Mouse (Mus musculus): ENCODE results near the gene Aplf. TPM values are rescaled to one million over a fixed set of nuclear protein-coding genes. Genes with fewer than 3 reads are reported as not detected.

Aplf gene
- 12.9 and 13.0 TPM in 2 replicates for polyA plus RNA-seq (2016; fragmentation: Nextera tagmentation; extraction: Ambion mirVana)

DNA sequence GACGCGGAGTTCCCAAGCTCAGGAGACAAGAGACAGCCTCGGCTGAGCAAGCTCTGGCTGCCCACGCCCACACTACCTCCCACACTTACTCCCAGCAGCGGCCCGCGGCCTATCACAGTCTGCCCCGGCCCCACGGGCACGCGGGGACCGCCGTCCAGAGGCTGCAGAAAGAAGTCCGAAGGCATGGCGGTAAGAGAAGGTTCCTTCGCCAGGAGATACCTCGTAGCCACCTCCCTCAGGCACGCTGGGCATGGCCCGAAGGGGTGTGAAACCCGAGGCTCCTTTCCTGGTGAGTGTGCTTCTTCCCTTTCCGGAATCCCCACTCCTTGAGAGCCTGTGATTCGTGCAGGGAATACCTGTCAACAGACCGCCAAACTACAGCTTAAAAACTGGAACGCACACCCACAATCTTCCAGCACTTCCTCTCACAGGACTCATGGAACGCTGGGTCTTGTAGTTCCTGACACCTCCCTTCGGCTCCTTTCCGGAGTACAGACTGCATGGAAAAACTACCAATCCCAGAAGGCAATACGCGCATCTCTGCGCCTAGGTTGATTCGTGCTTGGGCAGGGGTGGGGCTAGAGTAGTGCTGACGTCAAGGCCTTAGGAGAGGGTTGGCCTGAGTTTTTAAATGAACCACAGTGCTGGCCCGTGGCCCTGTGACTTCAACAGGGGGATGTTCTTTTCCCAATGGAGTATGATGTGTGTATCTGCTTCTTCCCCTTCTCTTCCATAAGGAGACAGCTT lies at the start of gene Aplf:
Aplf (minus strand) TSS at position 423 of the 747 bp plus-strand sequence.
- H3K9me3 ChIP-seq, result no peaks in the 10 kb centered on the region
- H3K27ac ChIP-seq, result peak within 1 kb of the TSS; percentile 83
- under 1% methylated on average over 33 of the region's 33 CpGs for WGBS
- H3K4me1 ChIP-seq, result peaks cover 37% of the 10 kb centered on the region
- H3K36me3 ChIP-seq (replicated peaks), result no peaks in the 10 kb centered on the region
- peak; percentile 91 for DNase-seq (ENCODE audit: extremely low spot score, low spot score)
- H3K27me3 ChIP-seq (ENCODE audit: poor library complexity, severe bottlenecking), result no peaks in the 10 kb centered on the region
- H3K4me3 ChIP-seq, result peak within 1 kb of the TSS; percentile 72

DNA sequence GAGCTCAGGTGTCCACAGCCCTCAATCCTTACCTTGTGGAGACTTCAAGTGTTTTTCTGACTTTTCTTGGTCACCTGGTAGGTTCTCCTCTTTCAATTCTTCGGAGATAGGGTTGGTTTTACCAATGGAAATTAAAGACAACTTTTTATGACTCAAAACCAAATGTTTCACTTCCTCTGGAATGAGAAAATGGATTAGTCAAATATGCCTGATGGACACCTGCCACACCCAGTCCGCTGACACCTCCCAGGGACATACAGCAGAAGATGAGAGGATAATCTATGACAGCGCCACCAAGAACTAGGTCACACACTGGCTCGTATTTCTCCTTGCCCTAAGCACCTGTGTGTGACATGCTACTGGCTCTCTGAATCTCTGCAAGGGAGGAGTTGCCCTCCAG lies 42.1 kb upstream of the Aplf start:
- Histone ChIP-seq H3K4me1 (no peaks in the 10 kb centered on the region), H3K9me3 (no peaks in the 10 kb centered on the region), H3K27ac (no peak overlapping the region), H3K36me3 (replicated peaks) (no peaks in the 10 kb centered on the region), H3K27me3 (ENCODE audit: poor library complexity, severe bottlenecking) (no peaks in the 10 kb centered on the region), H3K4me3 (no peak overlapping the region)
- WGBS, result 82% methylated on average over 4 of the region's 4 CpGs
- no peak for DNase-seq (ENCODE audit: extremely low spot score, low spot score)

DNA sequence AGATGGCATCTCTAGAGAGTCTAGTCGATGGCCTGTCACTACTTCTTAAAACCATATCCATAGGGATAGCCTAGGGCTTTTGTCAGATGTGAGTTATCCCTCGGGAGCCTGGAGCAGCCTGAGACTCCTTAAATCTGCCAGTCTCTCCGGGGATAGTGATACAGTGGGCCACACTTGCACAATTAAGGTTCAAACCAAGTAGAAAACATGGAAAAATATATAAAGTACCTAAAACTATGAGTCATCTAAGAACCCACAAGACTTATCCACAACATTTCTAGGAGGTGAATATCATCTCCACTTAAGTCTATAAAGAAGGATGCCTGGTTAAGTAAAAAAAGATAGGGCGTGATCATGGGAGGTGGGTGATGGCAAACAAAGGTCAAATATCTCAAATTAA lies 40.3 kb upstream of the Aplf start:
- 83% methylated on average over 4 of the region's 4 CpGs for WGBS
- DNase-seq (ENCODE audit: extremely low spot score, low spot score), result no peak
- no peak overlapping the region for H3K4me3 ChIP-seq

DNA sequence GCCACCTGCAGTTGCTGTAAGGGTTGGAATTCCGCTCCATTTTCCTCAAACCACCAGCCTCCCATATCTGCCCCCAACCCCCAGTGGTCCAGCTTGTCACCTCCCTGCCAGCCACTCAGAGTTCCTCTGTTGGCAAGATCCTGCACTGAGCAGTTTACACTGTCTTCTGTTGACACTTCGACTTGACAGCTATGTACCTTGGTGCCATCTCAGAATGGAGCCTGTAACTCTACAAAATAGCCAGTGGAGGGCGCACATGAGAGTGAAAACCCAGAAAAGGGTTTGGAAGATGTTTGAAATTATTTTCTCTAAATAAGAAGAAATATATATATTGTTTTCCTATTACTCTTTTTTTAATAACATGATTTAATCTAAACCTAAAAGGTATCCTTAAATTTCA lies 34.3 kb upstream of the Aplf start:
- Histone ChIP-seq H3K27me3 (ENCODE audit: poor library complexity, severe bottlenecking) (no peaks in the 10 kb centered on the region), H3K4me3 (no peak overlapping the region), H3K4me1 (no peaks in the 10 kb centered on the region), H3K27ac (no peak overlapping the region), H3K36me3 (replicated peaks) (no peaks in the 10 kb centered on the region), H3K9me3 (no peaks in the 10 kb centered on the region)
- WGBS, result 41% methylated on average over 3 of the region's 3 CpGs
- no peak for DNase-seq (ENCODE audit: extremely low spot score, low spot score)

More for the DNA sequence above, 40.3 kb upstream of the Aplf start:
- H3K27me3 ChIP-seq (ENCODE audit: poor library complexity, severe bottlenecking), result no peaks in the 10 kb centered on the region
- H3K36me3 ChIP-seq (replicated peaks), result no peaks in the 10 kb centered on the region
- no peak overlapping the region for H3K27ac ChIP-seq
- H3K9me3 ChIP-seq, result no peaks in the 10 kb centered on the region
- no peaks in the 10 kb centered on the region for H3K4me1 ChIP-seq

DNA sequence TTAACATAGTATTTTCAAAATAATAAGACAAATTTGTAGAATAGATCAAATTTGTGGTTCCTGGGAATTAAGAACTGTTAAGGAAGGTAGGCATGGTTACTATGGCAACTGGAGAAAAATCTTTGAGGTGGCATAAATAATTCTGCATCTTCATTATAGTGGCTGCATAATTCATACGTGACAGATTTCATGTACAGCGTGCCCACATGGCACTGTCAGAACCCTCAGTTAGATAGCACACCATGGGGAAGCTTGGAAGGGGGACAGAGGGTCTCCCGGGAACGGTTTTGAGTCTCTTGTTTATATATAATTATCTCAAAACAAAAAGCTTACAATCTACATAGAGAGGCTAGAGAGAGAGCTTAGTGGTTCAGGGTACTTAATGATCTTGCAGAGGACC lies 24.6 kb upstream of the Aplf start:
- Histone ChIP-seq H3K4me1 (peaks cover 7% of the 10 kb centered on the region; the same call in 1 of the 2 replicates), H3K4me3 (no peak overlapping the region), H3K9me3 (peaks cover 4% of the 10 kb centered on the region), H3K36me3 (replicated peaks) (no peaks in the 10 kb centered on the region), H3K27ac (no peak overlapping the region), H3K27me3 (ENCODE audit: poor library complexity, severe bottlenecking) (no peaks in the 10 kb centered on the region)
- no peak for DNase-seq (ENCODE audit: extremely low spot score, low spot score)
- 93% methylated on average over 4 of the region's 4 CpGs for WGBS

DNA sequence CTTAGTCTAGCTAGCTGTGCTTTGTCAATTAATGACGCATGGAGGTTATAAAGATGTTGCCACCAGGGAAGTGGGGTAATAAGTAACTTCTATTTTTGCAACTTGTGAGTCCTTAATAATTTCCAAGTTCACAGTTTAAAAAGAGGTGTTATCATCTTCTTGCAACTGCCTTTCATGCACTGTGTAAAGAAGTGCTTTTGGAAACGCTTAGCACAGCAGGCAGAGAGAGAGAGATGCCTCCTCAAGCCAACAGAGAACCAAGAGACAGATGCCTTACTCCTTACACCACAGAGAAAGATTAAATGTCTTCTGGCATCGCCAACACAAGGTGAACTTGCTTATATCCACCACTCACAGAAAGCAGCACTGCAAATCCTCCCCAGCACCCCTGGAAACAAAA lies 24.0 kb upstream of the Aplf start:
- H3K9me3 ChIP-seq, result peaks cover 4% of the 10 kb centered on the region
- DNase-seq (ENCODE audit: extremely low spot score, low spot score), result no peak
- H3K4me1 ChIP-seq, result peaks cover 7% of the 10 kb centered on the region; the same call in 1 of the 2 replicates
- no peak overlapping the region for H3K27ac ChIP-seq
- H3K4me3 ChIP-seq, result no peak overlapping the region
- H3K27me3 ChIP-seq (ENCODE audit: poor library complexity, severe bottlenecking), result no peaks in the 10 kb centered on the region
- no peaks in the 10 kb centered on the region for H3K36me3 ChIP-seq (replicated peaks)
- WGBS, result 88% methylated on average over 3 of the region's 3 CpGs

DNA sequence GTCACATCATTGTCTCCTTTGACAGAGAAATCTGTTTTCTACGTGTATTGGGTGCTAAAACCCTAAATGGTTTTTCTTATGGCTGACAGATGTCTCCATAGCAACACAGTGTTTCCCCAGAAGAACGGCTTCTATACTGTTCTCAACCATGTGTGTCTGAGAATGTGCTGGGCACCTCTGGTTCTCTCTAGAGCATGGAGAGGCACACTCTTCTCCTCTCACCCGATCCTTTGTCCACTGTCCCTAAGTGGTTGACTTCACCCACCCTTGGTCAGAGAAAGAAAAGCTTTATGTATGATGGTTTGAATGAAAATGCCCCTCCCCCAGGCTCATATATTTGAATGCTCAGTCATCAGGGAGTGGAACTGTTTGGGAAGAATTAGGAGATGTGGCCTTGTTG lies 8.4 kb upstream of the Aplf start:
- H3K9me3 ChIP-seq, result 0 out of 2 replicates have a peak, but pooled peaks cover 3% of the 10 kb centered on the region
- H3K4me1 ChIP-seq, result peaks cover 5% of the 10 kb centered on the region; the same call in 1 of the 2 replicates
- H3K27ac ChIP-seq, result no peak overlapping the region
- no peak overlapping the region for H3K4me3 ChIP-seq
- DNase-seq (ENCODE audit: extremely low spot score, low spot score), result no peak
- 67% methylated on average over 3 of the region's 3 CpGs for WGBS
- H3K36me3 ChIP-seq (replicated peaks), result no peaks in the 10 kb centered on the region
- no peaks in the 10 kb centered on the region for H3K27me3 ChIP-seq (ENCODE audit: poor library complexity, severe bottlenecking)

DNA sequence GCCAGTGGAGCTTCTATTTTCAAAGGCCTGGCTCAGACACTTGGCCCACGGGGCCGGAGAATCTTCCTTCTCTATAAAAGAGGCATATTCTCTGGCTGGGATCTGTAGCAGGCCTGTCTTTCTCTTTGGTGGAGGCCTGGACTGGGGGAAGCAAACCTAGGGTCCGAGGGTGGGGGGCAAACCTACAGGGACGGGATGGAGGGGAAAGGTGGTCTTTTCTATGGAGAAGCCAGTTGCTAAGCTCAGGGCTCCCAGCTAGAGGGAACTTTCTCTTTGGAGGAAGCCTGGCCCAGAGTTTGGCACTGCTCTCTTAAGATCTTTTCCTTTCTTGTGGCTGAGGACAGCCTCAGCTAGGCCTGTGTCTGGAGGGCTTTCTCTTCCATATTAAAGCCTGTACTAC lies 668 bp upstream of the Aplf start:
- Histone ChIP-seq H3K27ac (peak overlapping the region; percentile 83), H3K36me3 (replicated peaks) (no peaks in the 10 kb centered on the region), H3K9me3 (no peaks in the 10 kb centered on the region), H3K4me3 (peak overlapping the region; percentile 72), H3K4me1 (peaks cover 34% of the 10 kb centered on the region), H3K27me3 (ENCODE audit: poor library complexity, severe bottlenecking) (no peaks in the 10 kb centered on the region)
- WGBS, result 55% methylated on average over 4 of the region's 4 CpGs
- DNase-seq (ENCODE audit: extremely low spot score, low spot score), result no peak

DNA sequence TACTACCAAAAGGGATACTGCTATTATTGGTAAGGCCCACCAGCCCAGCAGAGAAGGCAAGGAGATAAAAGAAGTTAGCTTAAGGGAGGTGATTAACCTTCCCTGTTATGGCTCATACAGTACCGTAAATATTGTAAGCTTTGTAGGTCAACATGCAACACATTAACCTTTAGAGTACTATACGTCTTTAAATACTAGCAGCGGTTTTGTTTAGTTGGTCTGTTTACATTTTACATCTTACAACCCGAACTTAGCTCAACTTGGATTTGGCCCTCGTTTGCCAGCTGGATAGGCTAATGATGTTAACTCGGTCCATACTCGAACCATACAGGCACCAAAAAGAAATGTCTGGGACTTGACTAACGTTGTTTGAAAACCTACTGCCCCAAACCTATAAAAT lies 640 bp downstream of the Aplf start:
- Histone ChIP-seq H3K36me3 (replicated peaks) (peaks cover 4% of the 10 kb centered on the region; the same call in 1 of the 2 replicates), H3K9me3 (no peaks in the 10 kb centered on the region), H3K4me1 (peaks cover 37% of the 10 kb centered on the region), H3K27me3 (ENCODE audit: poor library complexity, severe bottlenecking) (no peaks in the 10 kb centered on the region), H3K4me3 (peak overlapping the region; percentile 72), H3K27ac (peak overlapping the region; percentile 80)
- no peak for DNase-seq (ENCODE audit: extremely low spot score, low spot score)
- WGBS, result 17% methylated on average over 8 of the region's 8 CpGs

DNA sequence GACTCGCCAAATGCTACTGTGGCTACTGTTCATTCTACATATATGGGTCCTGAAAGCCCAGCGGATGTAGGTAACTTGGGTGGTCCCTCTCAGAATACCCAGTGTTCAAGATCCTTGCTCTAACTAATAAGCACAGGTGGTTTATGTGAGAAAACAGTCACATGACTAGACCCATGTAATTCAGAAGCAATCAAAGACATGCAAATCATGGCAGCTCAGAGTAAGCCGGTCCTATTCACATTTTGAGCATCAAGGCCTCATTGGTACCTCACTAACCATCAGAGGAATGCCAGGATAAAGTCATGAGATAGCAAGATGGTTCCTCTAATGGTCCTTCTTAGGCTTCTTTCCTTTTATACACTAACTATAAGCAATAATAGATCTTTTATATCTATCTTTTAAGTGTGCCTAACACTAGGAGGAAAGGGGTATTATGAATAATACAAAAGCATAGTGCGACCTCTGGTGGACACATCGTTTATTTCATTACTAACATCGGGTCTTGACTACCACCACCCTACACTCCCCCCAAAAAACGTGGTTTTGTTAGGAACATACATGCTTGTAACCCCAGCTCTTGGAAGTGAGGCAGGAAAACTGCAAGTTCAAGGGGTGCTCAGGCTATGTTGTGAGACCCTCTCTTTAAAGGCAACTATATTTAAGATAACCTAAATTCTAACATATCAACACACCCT lies 2.0 kb downstream of the Aplf start:
- H3K36me3 ChIP-seq (replicated peaks), result peaks cover 8% of the 10 kb centered on the region
- H3K9me3 ChIP-seq, result no peaks in the 10 kb centered on the region
- DNase-seq (ENCODE audit: extremely low spot score, low spot score), result no peak
- no peaks in the 10 kb centered on the region for H3K27me3 ChIP-seq (ENCODE audit: poor library complexity, severe bottlenecking)
- peaks cover 37% of the 10 kb centered on the region for H3K4me1 ChIP-seq
- WGBS, result 37% methylated on average over 7 of the region's 7 CpGs
- H3K4me3 ChIP-seq, result no peak overlapping the region
- H3K27ac ChIP-seq, result no peak overlapping the region

DNA sequence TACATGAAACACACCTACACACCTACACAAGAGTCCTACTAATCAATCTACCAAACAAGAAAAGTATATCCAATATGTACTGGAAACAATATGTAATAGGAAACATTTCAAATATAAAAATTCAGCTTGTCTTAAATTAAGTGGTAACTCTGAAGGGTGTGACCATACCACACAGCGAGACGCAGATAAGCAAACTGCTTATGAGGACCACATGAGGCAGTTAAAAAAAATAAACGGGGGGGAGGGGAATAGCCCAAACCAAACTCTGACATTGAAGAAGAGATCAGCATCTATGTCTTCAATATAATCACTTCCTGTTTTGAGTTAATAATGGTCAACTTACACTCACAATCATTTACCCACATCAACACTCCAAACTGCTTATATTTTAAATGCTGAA lies 3.3 kb downstream of the Aplf start:
- peaks cover 37% of the 10 kb centered on the region for H3K4me1 ChIP-seq
- H3K27ac ChIP-seq, result no peak overlapping the region
- DNase-seq (ENCODE audit: extremely low spot score, low spot score), result no peak
- H3K36me3 ChIP-seq (replicated peaks), result peaks cover 8% of the 10 kb centered on the region
- no peaks in the 10 kb centered on the region for H3K27me3 ChIP-seq (ENCODE audit: poor library complexity, severe bottlenecking)
- no peak overlapping the region for H3K4me3 ChIP-seq
- WGBS, result 92% methylated on average over 3 of the region's 3 CpGs
- H3K9me3 ChIP-seq, result no peaks in the 10 kb centered on the region

DNA sequence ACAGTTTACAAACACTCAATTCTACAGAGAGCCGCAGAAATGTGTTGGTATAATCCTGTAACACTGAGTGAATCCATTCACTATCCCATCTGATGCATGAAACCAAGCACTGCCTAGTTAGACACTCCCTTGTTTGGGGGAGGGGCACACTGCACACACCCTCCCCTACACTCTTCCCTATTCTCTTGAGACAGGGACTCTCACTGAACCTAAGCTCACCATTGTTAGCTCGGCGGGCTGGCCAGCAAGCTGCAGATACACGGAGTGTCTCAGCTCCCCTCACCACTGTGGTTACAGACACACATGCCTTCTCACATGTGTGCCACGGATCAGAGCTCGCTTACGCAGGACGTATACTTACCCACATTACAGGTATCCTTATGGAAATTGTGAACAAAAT lies 4.2 kb downstream of the Aplf start:
- WGBS, result 66% methylated on average over 8 of the region's 8 CpGs
- Histone ChIP-seq H3K27ac (no peak overlapping the region), H3K27me3 (ENCODE audit: poor library complexity, severe bottlenecking) (no peaks in the 10 kb centered on the region), H3K4me1 (peaks cover 35% of the 10 kb centered on the region), H3K4me3 (no peak overlapping the region), H3K9me3 (no peaks in the 10 kb centered on the region), H3K36me3 (replicated peaks) (peaks cover 11% of the 10 kb centered on the region)
- DNase-seq (ENCODE audit: extremely low spot score, low spot score), result no peak

DNA sequence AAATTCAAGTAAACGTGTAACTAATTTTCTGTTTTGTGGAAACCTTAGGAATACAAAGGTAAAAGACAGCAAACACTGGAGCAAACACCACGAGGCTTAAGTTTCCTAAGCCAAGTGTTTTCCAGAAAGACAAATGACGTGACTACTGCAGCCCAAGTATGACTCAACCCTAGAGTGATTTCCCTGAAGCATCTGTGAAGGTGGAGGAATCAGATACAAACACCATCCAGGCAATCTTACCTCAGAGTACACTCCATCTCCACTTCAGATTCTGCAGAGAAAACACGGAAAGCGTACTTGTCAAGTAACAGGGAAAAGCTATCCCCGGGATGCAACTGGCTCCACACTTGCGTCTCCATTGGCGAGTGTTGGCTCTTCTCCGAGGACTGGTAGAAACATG lies 8.5 kb downstream of the Aplf start:
- DNase-seq (ENCODE audit: extremely low spot score, low spot score), result no peak
- Histone ChIP-seq H3K4me1 (peaks cover 8% of the 10 kb centered on the region; the same call in 1 of the 2 replicates), H3K36me3 (replicated peaks) (peaks cover 11% of the 10 kb centered on the region), H3K4me3 (no peak overlapping the region), H3K27me3 (ENCODE audit: poor library complexity, severe bottlenecking) (no peaks in the 10 kb centered on the region), H3K9me3 (no peaks in the 10 kb centered on the region), H3K27ac (no peak overlapping the region)
- WGBS, result 92% methylated on average over 9 of the region's 9 CpGs

Data from forebrain, embryonic 10.5 days (tissue).